Mouse (Mus musculus): ENCODE data around the gene Pls1. TPM values are rescaled to one million over a fixed set of nuclear protein-coding genes. Genes with fewer than 3 reads are reported as not detected.

Pls1 gene
- total RNA-seq (2023): 0.67 TPM

DNA sequence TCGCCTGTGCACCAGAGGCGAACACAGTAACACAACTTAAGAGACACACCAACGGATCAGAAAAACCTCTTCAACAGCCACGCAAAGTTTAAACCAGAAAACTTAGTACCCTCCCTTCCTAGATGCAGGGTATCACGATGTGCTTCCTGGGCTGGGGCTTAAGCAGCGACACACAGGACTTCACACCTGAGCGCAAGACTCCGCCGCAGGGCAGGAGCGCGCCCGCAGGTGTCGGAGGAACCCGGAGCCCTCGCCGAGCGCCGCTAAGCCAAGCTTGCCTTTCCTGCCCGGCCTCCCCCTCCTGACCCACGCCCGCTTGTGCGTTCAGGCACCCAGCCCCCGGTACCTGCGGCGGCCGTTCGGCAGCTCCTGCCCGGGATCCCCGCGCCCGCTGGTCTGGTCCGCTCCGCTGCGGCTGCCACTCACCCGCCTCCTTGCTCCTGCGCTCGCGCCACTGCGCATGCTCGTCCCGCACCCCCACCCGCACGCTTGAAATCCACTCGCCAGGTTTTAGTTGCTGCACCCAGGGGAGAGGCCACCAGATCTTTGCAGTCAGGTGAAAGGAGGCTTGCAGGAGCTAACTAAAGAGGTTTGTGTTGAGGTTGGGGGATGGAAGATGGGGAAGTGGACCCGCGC lies at the start of gene Pls1:
Gene Pls1, minus strand, starts transcription at position 487 of the 636 bp plus-strand sequence.

GRCm38 (mm10) chr9:95857414-95858026 lies 12.4 kb upstream of the Pls1 start, which contains the start of gene Atr:
Gene Atr (plus strand): TSS chr9:95857597.

DNA sequence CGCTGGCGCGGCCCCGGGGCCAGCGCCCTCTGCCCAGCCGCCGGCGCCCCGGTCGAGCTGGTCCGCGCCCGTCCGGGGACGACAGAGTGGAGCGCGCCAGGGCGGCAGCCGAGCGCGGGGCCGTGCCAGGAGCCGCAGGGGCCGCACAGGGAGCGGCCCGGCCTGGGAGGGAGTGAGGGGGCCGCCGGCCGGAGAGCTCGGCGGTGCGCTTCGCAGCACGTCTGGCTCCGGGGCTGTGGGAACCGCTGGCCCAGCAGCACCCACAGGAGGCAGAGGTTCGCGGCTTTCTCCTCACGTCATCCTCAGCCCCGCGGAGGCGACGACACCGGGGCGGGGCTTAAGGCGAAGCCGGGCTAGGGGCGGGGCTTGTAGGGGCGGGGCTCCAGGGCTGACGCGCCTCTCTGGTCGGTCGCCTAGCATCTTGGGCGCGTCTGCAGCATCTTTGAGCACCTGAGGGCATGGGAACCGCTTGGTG lies 95.0 kb downstream of the Pls1 start, which contains the start of gene Trpc1:
Gene Trpc1, minus strand, starts transcription at position 339 of the 475 bp plus-strand sequence.

Other genes with a start within 250 kb of the Pls1 start
- 0.32 TPM for gene Pcolce2, start 207.7 kb downstream of the Pls1 start, total RNA-seq (2023)
- 0.56 TPM for gene Trpc1, start 94.9 kb downstream of the Pls1 start, total RNA-seq (2023)
- 29.2 TPM for gene Atr, start 12.3 kb upstream of the Pls1 start, total RNA-seq (2023)
- gene Xrn1, start 109.4 kb upstream of the Pls1 start, total RNA-seq (2023): 56.0 TPM